Mouse (Mus musculus): ENCODE measurements at regions not wholly inside any gene's neighbourhood (a gene's known extent, or its start where the extent isn't known, plus 50 kb on each side); places are given as distances from the start of the nearest gene placed in this dataset.

DNA sequence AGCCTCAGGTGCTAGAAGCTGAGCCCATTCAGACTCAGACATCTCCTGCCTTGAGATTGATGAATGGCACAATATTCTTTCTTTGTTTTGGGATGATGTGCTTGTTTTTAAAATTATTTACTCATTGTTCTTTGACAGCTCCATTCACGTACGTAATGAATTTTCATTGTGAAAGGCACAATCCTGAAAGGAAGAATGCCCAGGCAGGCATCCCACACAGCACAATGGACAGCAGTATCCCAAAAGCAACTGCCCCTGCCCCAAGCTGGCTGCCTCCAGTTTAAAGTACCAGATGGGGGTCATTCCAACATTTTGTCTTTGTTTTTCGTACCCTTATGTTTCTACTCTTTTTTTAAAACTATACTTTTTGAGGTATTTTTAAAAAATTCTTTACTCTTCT lies 210.9 kb upstream of the St8sia2 start:
- no peak for DNase-seq

DNA sequence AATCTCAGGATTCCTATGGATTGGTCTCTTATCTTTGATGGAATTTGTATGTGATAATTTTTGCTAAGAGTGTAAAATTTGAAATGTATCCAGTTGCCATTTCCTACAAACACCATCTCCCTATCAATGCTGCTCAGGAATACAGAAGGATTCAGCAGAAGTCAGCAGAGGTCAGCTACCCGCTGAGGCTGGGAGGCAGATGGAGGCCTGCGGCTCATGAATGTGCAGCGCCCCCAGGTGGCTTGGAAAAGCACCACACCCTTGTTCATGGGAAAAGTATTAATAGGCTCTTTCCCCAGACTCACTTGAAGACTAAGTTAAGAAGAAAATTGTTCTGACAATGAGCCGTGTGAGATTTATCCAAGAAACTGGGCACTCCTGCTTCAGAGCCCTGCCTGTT lies 187.2 kb upstream of the St8sia2 start:
- peak; percentile 54 for DNase-seq

DNA sequence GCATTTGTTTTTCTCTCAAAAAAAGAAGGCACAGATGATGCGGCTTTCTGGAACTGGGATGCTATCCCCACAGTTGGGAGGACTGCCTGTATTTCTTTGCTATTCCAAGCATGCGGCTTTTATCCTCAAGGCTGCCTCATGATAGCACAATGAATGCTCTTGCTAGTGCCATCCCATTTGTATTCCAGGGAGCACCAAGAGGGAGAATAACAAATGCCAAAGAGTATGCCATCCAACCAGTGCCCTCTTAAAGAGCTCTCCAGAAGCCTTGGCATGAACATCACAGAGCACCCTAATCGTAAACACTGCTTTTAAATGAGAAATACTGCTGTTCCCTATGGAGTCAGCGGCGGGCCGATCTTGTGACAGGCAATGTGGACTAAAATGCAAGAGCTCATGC lies 185.3 kb upstream of the St8sia2 start:
- no peak for DNase-seq

DNA sequence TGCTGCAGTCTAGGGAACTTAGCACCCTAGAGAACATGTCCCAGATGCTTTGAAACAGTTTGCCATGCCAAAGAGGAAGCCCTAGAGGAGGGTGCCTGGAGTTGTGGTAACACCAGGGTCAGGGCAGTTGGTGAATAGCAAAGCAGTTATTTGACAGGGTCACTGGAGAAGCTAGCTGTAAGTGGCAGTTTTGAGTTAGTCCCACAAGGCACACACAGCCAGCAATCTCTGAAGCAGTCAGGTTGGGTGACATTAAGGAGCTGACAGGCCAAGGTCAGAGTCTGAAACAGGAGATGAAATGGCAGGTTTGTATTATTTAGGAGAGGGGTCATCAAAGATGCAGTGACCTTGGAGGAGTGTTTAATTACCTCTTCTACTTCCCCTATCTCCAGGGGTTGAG lies 171.2 kb upstream of the St8sia2 start:
- no peak for DNase-seq

DNA sequence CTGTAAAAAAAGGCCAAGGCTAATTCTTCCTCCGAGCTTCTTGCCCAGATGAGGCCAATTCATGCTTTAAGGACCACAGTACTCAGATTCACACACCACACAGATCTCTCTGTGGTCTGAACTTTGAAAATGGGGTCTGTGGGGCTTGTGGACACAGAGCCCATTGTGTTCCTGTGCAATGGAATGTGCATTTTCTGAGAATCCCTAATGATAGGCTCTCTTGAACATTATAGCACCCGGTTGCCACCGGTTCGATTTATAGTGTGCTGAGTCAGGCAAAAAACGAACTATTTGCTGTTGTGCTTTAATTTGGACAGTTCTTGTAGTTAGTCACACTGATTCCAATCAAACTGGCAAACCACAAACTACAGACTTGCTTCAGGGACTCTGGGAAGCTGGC lies 160.7 kb upstream of the St8sia2 start:
- DNase-seq = peak; percentile 16

DNA sequence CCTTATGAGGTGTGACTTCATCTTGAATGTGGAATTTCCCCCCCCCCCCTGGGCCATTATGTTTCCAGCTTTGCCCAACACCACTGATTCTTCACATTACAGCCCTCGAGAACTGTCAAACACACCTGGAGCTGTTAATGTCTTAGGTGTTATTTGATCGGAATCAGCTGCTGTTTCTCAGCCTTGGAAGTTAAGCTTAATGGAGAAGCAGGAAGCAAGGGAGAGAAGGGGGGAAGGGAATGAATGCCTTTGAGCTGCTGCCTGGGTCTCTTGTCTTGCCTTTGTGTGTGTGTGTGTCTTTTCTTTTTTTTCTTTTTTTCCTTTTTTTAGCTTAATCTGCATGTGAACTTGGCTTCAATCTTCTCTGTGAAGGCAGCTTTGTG lies 159.7 kb upstream of the St8sia2 start:
- DNase-seq = peak; percentile 37

DNA sequence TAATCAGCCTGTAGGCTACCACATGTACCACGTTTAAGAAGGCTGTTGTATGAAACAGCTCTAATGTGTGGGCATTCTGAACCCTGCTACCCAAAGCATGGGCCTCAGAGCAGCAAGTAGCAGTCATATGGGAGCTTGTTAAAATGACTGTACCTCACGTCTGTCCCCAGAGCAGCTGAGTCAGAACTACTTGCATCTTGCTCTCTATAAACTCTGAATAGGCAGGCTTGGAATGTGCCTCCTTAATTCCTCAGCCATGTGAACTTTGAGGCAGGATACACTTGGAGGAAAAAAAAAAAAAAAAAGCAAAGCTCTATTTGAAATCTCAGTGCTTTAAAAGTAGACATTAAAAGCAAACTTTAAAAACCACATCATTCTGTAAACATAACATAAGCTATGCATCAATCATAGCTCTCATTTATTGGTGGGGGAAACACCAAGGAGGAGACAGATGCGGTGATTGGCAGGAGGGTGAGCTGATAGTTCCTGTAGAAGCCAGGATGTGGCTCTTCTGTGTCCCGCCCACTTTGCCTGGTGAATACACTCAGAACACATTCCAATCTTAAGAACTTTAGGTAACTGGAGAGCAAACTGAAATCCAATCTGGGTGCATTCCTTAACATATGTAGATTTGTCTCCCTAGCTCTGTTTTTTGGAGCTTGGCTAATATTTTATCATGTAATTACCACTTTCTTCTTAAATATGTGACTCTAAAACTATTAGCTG lies 159.2 kb upstream of the St8sia2 start:
- DNase-seq = peak; percentile 55

DNA sequence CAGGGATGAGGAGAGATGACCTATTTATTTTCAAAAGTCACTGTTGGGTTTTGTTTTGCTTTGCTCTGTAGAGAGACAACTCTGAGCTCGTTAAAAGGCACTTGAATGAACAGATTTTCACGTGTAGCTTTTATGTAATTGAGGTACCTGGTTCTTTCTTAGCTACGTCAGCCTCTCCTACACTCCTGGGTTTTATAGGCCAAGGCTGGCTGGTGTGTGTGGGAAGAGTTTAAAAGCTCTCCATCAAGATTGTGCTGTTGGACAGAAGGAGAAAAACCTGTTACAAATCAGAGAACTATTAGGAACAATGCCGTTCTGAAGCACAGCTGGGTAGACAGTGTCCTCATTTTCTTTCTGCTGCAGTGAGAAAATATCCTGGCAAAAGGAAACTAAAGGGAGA lies 138.1 kb upstream of the St8sia2 start:
- DNase-seq = no peak

DNA sequence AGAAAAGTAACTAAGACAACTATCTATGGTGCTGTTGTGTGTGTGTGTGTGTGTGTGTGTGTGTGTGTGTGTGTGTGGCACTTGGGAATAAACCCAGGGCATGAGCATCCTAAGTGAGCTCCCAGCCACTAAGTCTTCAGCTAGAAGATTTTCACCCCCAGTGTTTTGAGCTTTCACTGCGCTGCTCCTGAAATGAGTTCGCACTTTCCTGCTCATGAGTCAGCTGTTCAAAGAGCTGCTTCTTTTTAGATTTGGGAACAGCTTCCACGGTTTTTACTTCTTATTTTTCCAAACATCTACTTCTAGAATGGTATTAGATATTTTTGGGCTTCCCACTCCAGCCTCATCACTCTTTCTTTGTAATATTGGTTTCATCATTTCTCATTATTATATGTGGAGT lies 129.7 kb upstream of the St8sia2 start:
- no peak for DNase-seq

DNA sequence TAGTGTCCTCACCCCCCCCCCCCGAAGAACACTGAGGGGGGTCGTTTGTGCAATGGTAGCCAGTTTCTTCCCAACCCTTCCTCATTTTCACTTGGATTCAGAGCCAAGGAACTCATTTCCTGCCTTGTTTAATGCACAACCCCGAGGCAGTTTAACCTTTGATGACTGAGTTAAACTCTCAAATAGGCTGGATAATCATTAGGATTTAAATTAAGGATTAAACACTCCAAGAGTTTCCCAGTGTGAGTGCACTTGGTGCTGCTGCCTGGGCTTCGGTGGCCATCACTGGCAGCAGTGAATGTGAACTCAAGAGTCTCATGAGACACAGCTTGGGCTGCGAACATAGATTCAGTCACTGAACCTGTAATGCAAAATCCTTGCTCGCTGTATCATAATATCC lies 124.7 kb upstream of the St8sia2 start:
- DNase-seq = no peak

DNA sequence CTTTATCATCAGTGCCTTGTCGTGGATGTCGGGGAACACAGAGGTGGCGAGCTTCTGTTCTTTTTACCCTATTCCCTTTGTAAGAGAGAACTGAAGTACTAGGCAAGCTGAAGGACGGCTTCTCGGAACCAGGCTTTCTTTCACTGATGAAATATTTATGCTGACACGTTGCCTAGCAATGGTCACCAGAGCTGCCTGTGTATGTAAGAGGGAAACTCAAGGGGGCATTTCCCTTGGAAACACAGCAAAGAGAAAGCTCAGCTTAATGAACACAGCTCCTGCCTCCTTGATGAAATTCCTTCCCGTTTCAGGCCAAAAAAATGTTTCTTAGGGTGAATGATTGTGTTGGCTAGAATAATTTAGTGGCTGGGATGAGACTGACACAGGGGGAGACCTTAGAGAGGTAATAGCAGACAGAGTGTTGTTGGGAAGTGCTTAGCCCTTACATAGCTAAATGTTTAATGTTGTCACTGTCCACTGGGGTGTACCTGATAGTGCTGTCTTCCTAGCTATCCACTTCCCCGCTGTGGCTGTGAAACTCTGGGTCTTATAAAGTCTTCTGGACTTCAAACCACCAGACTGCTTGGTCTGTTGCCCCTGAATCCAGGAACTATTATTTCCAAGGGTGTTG lies 116.8 kb upstream of the St8sia2 start:
- peak; percentile 52 for DNase-seq

DNA sequence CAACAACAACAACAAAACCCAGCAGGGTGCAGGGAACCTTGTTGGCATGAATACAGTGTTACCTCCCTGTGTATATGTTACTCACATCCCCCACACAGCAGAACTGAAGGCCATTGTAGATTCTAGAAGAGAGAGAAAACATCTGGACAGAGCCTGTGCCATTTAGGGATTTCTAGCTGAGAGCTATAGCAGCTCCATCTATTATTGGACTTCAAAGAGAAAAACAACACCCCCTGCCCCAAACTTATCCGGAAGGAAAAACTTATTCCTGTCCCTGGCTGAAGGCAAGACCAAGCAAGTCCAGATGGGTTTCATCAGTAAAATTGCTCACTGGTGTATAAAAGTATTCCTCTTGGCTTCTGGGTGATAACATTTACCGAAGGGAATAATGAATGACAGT lies 98.6 kb upstream of the St8sia2 start:
- DNase-seq = peak; percentile 37

DNA sequence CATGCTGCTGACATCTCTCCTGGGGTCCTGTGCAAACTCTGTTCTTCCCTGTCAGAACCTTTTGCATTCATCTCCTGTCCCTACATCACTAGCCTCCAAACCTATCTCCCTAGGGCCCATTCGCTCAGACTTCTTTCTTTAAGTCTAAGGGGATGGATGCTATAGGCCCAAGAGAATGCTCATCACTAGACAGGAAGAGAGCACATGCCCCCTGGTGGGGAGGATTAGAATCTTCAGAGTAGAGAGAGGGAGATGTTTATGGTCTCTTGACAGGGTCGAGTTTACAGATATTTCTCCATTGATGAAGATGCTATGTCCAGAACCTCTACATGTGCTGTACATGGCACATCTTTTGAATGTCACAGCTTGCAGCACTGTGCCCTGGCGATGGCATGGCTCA lies 94.9 kb upstream of the St8sia2 start:
- peak; percentile 29 for DNase-seq

DNA sequence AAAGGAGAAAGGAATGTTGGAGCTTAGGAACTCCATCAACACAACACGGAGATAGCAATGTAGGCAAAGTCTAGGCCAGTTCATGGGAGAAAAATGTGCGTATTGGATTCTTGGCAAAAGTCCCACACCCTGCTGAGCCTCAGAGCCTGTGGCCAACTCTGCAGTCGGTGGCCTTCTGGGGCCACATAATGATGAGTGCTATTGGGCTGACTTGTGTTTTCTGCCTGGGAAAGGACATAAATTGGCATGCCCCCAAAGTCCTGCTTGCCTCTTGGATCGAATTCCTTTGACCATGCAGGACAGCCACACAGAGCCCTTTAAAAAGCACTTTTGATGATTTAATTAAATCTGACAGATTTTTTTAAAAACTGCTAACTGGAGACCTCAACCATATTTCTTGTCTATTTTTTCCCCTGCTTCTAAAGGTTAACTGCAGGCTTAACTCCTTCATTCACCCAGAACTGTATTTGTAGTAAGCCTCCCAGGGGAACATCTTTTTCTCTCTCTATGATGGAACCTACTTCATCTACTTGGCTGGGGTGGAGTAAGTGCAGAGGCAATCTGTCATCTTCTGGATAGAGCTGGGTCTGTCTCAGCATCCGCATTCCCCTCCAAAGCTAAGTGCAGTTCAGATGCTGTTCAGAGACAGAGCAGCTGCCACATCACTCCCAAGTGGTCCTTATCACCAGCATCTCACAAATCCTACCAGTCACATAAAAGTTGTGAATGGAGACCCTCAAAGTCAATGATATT lies 93.9 kb upstream of the St8sia2 start:
- peak; percentile 23 for DNase-seq

DNA sequence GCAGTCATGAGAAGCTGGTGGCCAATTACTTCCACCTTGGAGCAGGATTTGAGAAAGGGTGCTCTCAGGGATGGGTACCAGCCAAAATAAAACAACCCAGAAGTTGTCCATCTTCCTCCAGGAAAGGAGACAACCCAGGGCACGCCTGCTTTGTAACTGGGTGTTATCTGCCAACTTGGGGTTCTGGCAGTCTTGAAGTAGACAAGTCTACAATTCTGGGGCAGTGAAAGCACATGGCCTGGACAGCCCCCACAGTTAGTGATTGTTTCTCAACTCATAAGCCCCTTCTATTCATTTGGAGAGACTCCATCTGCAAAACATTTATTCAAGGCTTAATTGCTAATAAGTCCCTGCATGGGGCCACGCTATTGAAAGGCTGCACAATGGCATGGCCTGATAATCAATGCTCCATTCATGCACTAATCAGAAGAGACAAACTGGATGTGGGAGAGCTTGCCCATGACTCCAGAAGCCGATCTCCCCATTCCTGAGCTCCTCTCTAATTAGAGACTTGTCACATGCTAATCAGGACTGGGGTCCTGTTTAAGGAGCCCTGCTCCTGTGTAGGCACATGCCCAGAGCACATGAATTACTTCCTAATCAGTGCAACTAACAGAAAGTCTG lies 78.0 kb upstream of the St8sia2 start:
- DNase-seq = no peak

DNA sequence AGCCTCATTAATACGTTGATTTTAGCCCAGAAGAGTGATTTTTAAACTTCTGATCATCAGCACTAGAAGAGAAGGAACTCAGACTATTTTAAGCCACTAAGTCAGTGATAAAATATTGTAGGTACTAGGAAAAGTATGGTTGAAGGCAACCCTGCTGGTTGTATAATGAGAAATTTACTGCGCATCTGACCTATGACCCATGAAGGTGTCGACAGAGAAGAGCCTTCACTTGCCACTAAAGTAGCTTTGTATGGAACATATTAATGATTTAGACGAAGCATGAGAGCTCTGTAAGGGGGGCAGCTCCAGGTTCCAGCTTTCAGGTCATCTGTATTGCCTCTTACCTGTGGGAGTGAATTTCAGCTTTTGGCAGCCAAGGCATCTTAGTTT lies 67.4 kb upstream of the St8sia2 start:
- no peak for DNase-seq

DNA sequence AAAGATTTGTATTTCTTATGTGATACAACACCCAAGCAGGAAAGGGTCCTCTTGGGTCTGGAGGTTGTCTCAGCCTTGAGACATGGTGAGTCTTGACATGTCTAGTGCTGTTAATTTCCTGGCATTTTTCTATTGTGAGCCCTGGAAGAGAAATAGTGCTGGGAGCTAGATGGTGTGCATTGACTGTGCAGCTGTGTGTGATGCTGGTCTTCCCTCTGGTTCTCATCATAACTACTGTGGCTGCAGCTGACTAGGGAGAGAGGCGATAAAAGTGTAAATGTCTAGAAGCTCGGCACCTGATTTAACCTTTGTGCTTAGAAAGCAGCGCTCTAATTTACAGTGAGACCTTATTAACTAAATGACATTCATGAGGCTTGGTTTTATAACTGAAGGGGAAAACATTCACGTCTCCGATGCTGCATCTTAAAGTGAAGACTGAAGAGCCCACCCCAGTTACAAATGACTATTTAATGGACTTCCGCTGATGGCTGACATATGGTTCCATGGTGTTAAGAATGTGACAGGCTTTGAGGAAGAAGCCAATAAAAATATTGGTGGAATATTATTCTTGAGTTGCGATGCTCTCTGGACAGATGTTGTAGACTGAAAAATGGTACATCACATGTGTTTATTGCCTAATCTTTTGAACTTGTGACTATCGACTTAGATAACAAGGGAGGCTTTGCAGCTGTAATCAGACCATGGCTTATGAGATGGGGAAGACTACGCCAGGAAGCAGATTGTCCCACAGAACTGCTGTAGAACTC lies 66.8 kb upstream of the St8sia2 start:
- peak; percentile 9 for DNase-seq

DNA sequence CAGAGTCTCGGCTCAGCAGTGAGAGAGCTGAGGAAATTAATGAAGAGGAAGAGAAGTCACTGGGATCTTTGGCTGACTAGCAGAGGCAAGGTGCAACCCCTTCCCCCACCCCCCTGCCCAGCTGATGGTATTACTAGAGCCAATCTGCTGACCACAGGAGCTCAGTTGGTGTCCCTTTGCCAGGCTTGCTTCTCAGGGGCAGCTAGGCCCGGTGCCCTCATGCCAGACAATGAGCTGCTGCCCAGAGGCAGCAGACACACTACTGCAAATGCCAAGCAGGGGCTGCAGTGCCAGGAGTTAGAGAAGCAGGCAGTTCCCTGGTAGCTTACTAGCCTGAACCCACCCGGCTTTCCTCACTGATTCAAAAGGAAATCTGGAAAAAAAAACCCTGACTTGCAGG lies 59.1 kb upstream of the St8sia2 start:
- DNase-seq = no peak

DNA sequence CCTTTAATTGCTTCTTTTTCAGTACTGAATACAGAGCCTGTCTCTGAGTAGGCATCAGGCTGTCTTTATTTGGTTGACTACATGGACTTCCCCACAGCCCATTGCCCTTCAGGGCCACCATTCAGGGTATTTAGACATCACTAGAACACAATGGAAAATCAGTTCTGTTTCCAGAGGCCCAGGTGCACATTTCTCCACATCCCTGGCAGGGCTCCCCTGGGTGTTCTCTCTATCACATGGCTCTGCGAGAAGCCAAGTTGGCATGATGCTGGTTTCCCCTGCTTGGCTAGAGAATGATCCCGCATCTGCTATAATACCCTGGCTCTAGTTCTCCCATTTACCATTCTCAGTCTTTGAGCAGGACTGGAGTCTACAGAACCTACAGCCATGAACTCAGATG lies 57.3 kb upstream of the St8sia2 start:
- DNase-seq = no peak

DNA sequence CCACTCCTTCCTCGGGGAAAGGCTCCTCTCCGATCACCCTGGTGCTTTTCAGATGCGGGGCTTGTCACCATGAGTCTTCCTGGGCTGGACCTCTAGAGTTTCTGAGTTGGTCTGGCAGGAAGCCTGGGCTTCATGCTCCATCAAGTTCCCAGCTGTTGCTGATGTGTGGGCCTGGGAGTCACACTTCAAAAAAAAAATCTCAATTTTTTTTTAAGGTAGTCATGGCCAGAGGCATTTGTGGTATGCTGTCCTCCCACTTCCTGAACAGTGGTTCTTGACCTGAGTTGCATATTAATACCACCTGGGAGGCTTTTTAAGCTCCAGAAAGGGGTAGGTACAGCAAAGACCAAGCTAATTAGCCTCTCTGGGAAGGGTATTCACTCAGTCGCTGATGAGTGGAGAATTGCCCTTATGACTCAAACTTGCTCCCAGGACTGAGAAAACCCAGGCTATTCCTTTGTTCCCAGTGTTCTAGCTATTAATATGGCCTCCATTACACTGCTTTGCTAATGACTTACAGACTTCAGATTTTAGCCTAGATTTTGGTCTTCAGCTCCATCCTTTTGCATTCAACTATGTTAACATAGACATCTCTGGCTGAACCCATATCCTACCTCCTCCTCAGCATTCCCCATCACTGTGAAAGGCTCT lies 52.1 kb upstream of the St8sia2 start:
- DNase-seq = peak; percentile 43

Measured in embryo, embryonic 11 days (tissue).